Mouse (Mus musculus): ENCODE measurements around the gene Lrrc71. TPM values are rescaled to one million over a fixed set of nuclear protein-coding genes. Genes with fewer than 3 reads are reported as not detected.

The Lrrc71 gene
- total RNA-seq, 2 experiments from 2014 or later: 0.35 TPM; not detected in 1

- DNase-seq: peak; percentile 81
Measured at GRCm38 (mm10) chr3:87763683-87764289, 15.4 kb upstream of the Lrrc71 start.

DNA sequence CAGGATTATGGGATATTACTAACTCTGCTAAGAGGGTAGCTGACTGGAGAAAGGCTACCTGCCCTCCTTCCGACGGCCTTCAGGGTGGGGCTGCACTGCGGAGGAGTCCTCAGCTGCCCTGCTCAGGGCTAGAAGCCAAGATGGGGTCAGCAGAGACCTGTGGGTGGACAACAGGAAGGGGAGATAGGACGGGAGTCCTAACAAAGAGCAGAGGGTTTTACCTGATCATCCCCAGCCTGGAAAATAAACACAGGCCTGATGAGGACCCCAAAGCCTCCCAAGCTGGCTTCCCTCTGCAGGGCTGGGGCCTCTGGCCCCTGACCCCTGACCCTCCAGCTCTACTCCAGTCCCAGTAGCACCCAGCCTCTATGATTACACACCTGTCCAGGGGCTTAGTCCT lies 14.8 kb upstream of the Lrrc71 start:
- no peak for DNase-seq

DNA sequence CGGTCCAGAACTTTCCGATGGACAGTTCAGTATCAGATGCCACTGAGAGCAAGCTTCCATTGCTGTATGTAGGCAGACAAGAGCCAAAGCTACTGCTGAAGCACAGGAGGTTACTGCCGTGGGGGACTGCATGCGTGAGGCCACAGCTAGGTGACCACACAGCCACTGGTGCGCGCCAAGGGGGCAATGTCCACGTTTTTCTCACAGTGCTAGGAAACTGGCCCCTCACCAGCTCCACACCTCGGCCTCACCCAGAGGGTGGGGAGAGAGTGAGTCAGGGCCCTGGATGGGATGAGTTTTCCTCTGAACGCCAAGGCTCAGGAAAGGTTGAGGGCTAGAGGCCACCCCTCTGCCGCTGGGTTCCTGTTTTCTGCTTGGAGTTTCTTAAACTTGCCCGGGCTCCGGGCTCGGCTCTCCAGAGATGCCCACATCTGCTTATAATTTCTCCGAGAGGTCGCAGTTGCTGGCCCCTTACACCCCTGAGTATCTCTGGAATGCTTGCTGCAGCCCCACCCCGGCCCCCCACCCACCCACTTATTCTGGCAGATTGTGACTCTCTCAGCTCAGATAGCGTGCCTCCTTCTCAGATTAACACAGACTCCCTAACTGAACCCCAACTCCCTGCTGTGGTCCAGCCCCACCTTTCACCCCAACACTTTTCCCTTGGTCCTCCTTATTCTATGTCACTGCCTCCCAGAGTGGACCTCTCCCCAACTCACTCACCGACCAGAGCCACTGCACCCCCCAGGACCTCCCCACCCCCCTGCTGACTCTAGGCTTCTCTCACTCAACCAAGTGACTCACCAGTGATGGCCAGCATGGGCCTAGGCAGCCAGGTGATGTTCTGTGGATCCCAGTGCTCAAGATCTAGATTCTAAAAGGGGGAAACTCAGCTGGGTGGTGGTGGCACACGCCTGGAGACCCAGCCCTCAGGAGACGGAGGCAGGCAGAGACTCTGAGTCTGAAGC lies 13.3 kb upstream of the Lrrc71 start:
- DNase-seq: no peak

- DNase-seq: no peak
Measured at GRCm38 (mm10) chr3:87758641-87759040, 10.2 kb upstream of the Lrrc71 start.

GRCm38 (mm10) chr3:87756488-87756887 lies 8.1 kb upstream of the Lrrc71 start:
- no peak for DNase-seq

- DNase-seq: peak; percentile 80
Measured at GRCm38 (mm10) chr3:87755964-87756363, 7.5 kb upstream of the Lrrc71 start.

DNA sequence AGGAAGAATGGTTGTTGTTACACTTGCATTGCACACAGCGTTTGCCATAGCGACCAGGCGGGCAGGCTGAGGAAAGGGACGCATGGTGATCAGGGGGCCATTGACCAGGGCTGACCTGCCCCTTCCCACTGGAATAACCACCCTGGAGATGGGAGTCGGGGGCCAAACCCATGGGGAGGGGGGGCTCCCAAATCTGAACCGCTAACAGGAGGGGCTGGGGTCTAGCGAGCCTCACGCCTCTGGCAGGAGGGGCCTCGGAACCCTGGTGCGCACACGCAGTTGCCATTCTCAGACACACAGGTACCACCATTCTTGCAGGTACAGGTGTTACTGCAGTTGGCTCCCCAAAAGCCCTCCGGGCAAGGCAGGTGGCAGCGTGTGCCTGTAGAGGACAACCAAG lies 5.4 kb upstream of the Lrrc71 start:
- no peak for DNase-seq

DNA sequence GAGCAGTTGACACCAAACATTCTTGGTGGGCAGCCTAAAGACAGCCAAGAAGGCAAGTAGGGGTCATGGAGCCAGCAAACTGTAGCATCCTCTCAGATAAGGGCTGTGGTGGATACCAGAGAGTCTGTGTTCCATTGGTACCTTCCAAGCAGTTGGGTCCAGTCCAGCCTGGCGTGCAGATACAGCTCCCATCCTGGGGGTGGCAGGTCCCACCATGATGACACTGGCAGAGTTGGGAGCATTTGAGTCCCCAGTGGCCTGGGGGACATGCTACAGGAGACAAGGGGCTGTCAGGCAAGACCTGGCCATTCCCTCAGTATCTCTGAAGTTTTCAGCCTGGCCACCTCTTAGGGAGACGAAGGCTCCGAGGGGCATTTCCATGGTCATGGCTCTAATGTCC lies 4.1 kb upstream of the Lrrc71 start:
- no peak for DNase-seq

DNA sequence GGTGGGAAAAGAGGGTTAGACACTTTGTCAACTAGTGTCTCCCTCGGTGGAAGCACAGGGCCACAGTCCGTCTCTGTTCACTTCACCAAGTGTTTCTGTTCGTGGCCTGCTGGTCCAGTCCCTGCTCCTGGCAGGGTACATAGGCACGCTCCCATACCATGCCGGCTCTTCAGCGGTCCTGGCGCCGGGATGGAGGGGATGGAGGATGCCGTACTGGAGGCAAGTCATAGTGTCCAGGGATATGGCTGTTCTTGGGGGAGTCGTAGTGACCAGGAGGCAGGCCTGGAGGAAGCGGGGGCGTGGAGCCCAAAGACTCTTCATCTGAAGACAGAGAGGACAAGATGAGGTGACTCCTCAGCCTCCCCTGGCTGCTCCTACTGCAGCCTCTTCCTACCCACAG lies 1.6 kb upstream of the Lrrc71 start:
- no peak for DNase-seq

DNA sequence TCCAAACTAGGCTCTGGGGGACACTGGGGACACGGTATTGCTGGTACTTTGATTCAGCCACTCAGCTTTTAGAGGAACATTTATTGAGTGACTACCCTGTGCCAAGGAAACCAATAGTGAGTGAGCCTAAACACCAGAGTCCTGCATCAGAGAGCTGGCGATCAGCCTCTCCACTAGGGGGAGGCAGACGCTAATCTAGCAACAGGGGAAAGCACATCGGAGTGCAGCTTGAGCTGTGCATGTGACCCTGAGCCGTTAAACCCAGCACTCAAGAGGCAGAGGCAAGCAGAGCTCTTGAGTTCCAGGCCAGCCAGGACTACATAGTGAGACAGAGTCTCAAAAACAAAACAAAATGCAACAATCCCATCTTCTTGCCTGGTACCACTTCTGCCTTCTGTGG lies 611 bp upstream of the Lrrc71 start:
- DNase-seq: peak; percentile 55

DNA sequence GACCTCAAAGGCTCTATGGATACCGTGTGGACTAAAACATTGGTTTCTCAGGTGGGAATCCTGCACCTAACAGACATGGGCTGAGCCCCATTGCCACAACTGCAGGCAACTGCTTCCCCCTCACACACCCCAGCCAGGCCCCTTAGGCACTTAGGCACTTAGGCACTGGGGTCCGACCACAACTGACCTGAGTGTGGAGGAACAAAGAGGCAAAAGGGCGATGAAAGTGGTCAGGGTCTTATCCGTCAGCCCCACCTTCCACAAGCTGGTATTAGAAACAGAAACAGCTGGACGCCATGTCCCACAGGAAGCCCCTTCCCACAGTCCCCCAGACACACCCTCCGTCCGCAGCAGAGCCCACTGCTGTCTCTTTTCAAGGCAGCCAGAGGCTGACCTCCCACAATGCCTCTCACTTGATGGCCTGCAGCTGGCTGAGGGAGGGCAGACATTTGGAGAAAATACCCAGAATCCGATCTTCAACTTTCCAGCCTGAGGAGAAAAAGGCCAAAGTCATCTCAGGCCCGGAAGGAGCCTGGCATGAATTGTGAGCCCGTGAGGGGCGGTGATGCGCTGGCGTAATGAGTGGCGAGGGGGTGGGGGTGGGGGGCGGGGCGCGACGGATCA lies 3.3 kb downstream of the Lrrc71 start:
- no peak for DNase-seq

DNA sequence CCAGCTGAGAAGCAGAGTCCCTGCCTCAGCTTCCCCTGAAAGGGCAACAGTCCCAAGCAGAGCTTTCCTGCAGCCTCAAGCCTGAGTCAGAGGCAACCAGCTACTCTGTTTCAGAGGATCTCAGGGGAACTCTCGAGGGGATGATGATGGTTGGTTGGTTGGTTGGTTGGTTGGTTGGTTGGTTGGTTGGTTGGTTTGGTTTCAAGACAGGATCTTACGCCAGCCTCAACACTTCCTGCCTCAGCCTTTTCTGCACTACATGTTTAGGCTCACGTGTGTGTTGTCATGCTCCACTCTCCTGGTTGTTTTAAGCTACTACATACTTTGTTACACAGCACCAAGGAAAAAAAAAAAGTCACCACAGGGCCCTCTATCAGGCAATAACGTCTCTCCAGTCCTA lies 4.5 kb downstream of the Lrrc71 start:
- DNase-seq: no peak

DNA sequence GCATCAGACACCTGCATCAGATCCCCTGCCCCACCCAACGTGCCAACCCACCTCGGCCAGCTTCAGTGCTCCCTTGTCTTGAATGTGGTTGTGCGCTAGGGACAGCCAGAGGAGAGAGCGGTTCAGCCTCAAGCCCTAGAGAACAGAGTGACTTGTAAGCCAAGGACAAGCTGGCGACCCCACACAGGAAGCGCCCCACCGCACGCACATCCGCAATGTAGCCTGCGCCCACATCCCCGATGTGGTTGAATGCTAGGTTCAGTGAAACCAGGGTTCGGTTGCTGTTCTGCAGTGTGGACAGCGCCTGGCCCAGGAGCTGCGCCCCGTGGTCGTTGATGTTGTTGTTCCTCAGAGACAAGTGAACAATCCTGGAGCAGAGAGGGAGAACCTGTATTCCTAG lies 5.7 kb downstream of the Lrrc71 start:
- DNase-seq: no peak

- no peak for DNase-seq
Measured at GRCm38 (mm10) chr3:87742013-87742412, 6.4 kb downstream of the Lrrc71 start.

GRCm38 (mm10) chr3:87738906-87739305 lies 9.5 kb downstream of the Lrrc71 start:
- DNase-seq: no peak

- DNase-seq: no peak
Measured at GRCm38 (mm10) chr3:87735335-87735734, 13.1 kb downstream of the Lrrc71 start.

GRCm38 (mm10) chr3:87733984-87734761 lies 14.3 kb downstream of the Lrrc71 start:
- DNase-seq: no peak

DNA sequence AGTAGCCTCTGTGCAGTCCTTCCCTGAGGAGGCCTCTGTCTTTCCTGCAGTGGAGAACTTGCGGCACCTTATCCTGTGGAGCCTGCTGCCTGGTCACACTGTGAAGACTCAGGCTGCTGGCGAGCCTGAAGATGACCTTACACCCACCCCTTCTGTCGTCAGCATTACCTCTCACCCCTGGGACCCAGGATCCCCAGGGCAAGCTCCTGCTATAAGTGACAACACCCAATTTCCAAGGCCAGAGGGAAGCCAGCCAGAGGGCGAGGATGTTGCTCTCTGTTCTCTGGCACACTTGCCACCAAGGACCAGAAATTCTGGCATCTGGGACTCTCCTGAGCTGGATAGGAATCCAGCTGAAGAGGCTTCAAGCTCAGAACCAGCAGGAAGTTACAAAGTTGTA lies 15.3 kb downstream of the Lrrc71 start:
- no peak for DNase-seq

DNA sequence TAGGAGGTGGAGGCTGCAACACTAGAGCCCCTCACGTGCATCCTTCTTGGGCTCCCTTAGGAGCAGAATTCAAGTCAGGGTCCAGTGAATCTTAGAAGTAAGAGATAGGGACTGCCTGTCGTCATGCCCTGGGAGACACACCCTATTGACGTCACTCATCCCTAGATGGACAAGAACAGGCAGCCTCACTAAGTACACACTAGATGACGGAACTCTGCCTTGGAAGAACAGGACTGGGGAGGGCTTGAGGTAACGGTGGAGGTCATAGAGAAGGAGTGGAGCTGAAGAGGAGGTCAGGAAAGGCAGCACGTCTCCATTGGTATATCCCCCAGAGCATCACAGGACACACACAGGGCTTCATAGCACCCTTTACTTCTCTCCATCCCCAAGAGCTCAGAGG lies 19.7 kb downstream of the Lrrc71 start:
- DNase-seq: peak; percentile 2

DNA sequence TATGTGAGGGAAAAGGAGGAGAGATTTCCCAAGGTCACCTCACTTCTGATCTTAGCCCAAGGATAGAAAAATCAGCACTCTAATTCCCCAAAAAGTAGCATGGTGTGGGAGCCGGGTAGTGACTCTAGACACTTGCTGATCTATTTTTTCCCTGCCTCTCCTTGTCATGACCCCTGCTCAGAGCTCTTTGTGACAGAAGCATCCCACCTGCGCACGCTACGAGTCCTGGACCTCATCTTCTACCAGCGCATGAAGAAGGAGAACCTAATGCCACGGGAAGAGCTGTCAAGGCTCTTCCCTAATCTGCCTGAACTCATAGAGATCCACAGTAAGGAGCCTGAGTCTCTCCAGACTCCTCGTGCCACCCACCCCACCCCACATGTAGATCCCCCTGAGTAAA lies 22.2 kb downstream of the Lrrc71 start:
- no peak for DNase-seq

GRCm38 (mm10) chr3:87725396-87726160 lies 22.8 kb downstream of the Lrrc71 start:
- DNase-seq: peak; percentile 2

- no peak for DNase-seq
Measured at GRCm38 (mm10) chr3:87724556-87724955, 23.9 kb downstream of the Lrrc71 start.

All from gastrocnemius, postnatal 25 days (tissue).